Mouse (Mus musculus): ENCODE results near the gene Crybb3. TPM values are rescaled to one million over a fixed set of nuclear protein-coding genes. Genes with fewer than 3 reads are reported as not detected.

The Crybb3 gene
- polyA plus RNA-seq, 1 experiment from 2014 or later, result 0.65 TPM

- Histone ChIP-seq H3K4me3 (no peak overlapping the region), H3K4me2 (no peak overlapping the region), H3K9me3 (replicated peaks) (no peaks in the 10 kb centered on the region), H3K27me3 (no peaks in the 10 kb centered on the region), H3K9ac (no peak overlapping the region), H3K27ac (no peak overlapping the region), H3K36me3 (ENCODE audit: poor library complexity, severe bottlenecking) (peaks cover 2% of the 10 kb centered on the region; the same call in 1 of the 2 replicates), H3K4me1 (0 out of 2 replicates have a peak, but pooled peaks cover 13% of the 10 kb centered on the region)
- 91% methylated on average over 2 of the region's 2 CpGs for WGBS
- no peak for ATAC-seq
These were observed 2.9 kb upstream of the Crybb3 start for GRCm38 (mm10) chr5:113084309-113084708.

- Histone ChIP-seq H3K4me3 (no peak overlapping the region), H3K9me3 (replicated peaks) (no peaks in the 10 kb centered on the region), H3K27me3 (no peaks in the 10 kb centered on the region), H3K4me2 (no peak overlapping the region), H3K36me3 (ENCODE audit: poor library complexity, severe bottlenecking) (no peaks in the 10 kb centered on the region), H3K27ac (no peak overlapping the region), H3K9ac (no peak overlapping the region), H3K4me1 (0 out of 2 replicates have a peak, but pooled peaks cover 13% of the 10 kb centered on the region)
- no peak for ATAC-seq
- 79% methylated on average over 19 of the region's 19 CpGs for WGBS
These were observed 1.2 kb upstream of the Crybb3 start for GRCm38 (mm10) chr5:113082356-113083168.

DNA sequence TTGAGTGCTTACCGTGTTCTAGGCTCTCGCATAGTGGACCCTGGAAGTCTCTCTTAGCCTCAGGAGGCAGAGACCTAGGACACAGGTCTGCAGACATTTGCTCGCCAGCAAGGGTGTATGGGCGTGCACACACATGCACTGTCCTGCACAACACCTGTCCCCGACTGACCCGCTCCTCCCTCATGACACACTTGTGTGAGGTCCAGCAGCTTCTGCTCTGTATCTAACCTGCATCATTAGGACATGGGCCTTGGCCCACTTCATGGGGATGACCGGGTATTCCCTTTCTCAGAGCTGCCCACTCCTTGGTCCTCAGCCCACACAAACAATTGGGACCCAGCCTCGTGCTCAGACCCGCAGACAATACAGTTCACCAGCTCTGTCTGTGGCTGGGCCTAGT lies 364 bp downstream of the Crybb3 start:
- H3K4me2 ChIP-seq, result no peak overlapping the region
- H3K27me3 ChIP-seq, result no peaks in the 10 kb centered on the region
- H3K36me3 ChIP-seq (ENCODE audit: poor library complexity, severe bottlenecking), result no peaks in the 10 kb centered on the region
- 0 out of 2 replicates have a peak, but pooled peaks cover 4% of the 10 kb centered on the region for H3K4me1 ChIP-seq
- H3K27ac ChIP-seq, result no peak overlapping the region
- no peak overlapping the region for H3K9ac ChIP-seq
- H3K9me3 ChIP-seq (replicated peaks), result no peaks in the 10 kb centered on the region
- ATAC-seq, result no peak
- no peak overlapping the region for H3K4me3 ChIP-seq
- WGBS, result 90% methylated on average over 9 of the region's 9 CpGs

- ATAC-seq, result no peak
- 14% methylated on average over 21 of the region's 21 CpGs for WGBS
- no peaks in the 10 kb centered on the region for H3K27me3 ChIP-seq
- no peak overlapping the region for H3K4me3 ChIP-seq
- no peaks in the 10 kb centered on the region for H3K4me1 ChIP-seq
- H3K4me2 ChIP-seq, result peak overlapping the region; percentile 45
- no peaks in the 10 kb centered on the region for H3K36me3 ChIP-seq (ENCODE audit: poor library complexity, severe bottlenecking)
- no peaks in the 10 kb centered on the region for H3K9me3 ChIP-seq (replicated peaks)
- H3K27ac ChIP-seq, result no peak overlapping the region
- H3K9ac ChIP-seq, result no peak overlapping the region
These were observed 1.6 kb downstream of the Crybb3 start for GRCm38 (mm10) chr5:113079783-113080182.

- Histone ChIP-seq H3K9me3 (replicated peaks) (no peaks in the 10 kb centered on the region), H3K36me3 (ENCODE audit: poor library complexity, severe bottlenecking) (no peaks in the 10 kb centered on the region)
- no peak for ATAC-seq
These were observed 2.7 kb downstream of the Crybb3 start for GRCm38 (mm10) chr5:113078686-113079085.

GRCm38 (mm10) chr5:113070017-113070416 lies 11.4 kb downstream of the Crybb3 start, which contains the start of gene Crybb2:
Gene Crybb2, minus strand, starts transcription at chr5:113070117.
- H3K4me2 ChIP-seq, result no peak within 1 kb of the TSS
- no peak for ATAC-seq

More at GRCm38 (mm10) chr5:113078686-113079085, 2.7 kb downstream of the Crybb3 start:
- whole genome bisulfite sequencing, result 70% methylated on average over 5 of the region's 5 CpGs
- no peaks in the 10 kb centered on the region for H3K27me3 ChIP-seq
- H3K4me3 ChIP-seq, result no peak overlapping the region
- H3K9ac ChIP-seq, result no peak overlapping the region
- no peak overlapping the region for H3K27ac ChIP-seq
- H3K4me2 ChIP-seq, result no peak overlapping the region
- no peaks in the 10 kb centered on the region for H3K4me1 ChIP-seq

DNA sequence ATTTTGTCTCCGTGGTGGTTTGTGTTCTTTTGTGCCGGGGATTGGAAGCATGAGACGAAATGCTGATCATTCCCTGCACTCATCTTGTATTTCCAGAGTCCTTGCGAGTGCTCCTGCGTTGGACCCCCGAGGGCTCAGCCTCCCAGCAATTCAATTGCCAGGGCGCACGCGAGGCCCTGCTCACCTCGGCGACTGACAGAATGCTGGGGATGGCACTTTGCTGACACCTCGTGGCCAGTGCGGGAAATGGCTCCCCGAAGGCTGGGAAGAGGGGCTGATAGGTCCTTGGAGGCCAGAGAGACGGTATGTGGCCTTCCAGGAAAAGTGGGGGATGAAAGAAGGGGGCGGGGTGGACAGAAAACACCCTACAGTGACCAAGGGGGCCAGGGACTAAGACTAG lies 27.1 kb downstream of the Crybb3 start:
- no peak overlapping the region for H3K4me3 ChIP-seq
- H3K4me2 ChIP-seq, result no peak overlapping the region
- no peaks in the 10 kb centered on the region for H3K36me3 ChIP-seq (ENCODE audit: poor library complexity, severe bottlenecking)
- ATAC-seq, result peak; percentile 63
- WGBS, result 5% methylated on average over 16 of the region's 16 CpGs
- no peak overlapping the region for H3K9ac ChIP-seq
- peaks cover 8% of the 10 kb centered on the region; the same call in 1 of the 2 replicates for H3K4me1 ChIP-seq
- H3K9me3 ChIP-seq (replicated peaks), result no peaks in the 10 kb centered on the region
- H3K27ac ChIP-seq, result no peak overlapping the region
- H3K27me3 ChIP-seq, result 0 out of 2 replicates have a peak, but pooled peaks cover 3% of the 10 kb centered on the region

More at GRCm38 (mm10) chr5:113070017-113070416, 11.4 kb downstream of the Crybb3 start, which contains the start of gene Crybb2:
- H3K27ac ChIP-seq, result no peak within 1 kb of the TSS
- H3K4me3 ChIP-seq, result no peak within 1 kb of the TSS
- no peak within 1 kb of the TSS for H3K9ac ChIP-seq
- no peaks in the 10 kb centered on the region for H3K9me3 ChIP-seq (replicated peaks)
- no peaks in the 10 kb centered on the region for H3K36me3 ChIP-seq (ENCODE audit: poor library complexity, severe bottlenecking)
- no peaks in the 10 kb centered on the region for H3K4me1 ChIP-seq
- H3K27me3 ChIP-seq, result no peaks in the 10 kb centered on the region

DNA sequence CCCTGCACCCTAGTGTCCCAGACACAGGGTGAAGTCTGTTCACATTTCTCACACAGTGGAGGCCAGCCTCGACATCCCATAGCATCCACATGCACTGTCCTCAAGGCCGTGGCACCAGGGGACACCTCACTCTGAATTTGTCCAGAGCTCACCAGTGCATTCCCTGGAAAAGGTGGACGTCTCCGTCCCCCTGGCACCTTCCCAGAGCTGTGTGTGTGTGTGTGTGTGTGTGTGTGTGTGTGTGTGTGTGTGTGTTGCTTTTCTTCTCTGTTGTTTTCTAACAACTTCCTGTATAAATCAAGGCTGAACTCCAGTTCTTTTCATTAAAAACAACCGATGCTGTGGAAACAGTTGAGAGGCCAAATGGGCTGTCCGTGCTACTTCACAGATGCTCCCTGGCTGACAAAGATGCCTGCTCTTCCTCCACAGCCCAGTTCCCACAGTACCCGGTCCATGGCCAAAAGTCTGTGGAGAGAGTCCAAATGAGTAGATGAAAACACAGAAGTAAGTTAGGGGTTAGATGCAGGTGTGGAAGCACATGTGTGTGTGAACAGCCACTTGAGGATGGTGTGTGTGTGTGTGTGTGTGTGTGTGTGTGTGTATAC lies 30.7 kb downstream of the Crybb3 start:
- H3K27me3 ChIP-seq, result no peaks in the 10 kb centered on the region
- H3K4me2 ChIP-seq, result no peak overlapping the region
- H3K4me1 ChIP-seq, result peaks cover 11% of the 10 kb centered on the region; the same call in 1 of the 2 replicates
- WGBS, result 65% methylated on average over 7 of the region's 7 CpGs
- no peaks in the 10 kb centered on the region for H3K9me3 ChIP-seq (replicated peaks)
- no peak for ATAC-seq
- no peaks in the 10 kb centered on the region for H3K36me3 ChIP-seq (ENCODE audit: poor library complexity, severe bottlenecking)
- H3K9ac ChIP-seq, result no peak overlapping the region
- no peak overlapping the region for H3K4me3 ChIP-seq
- no peak overlapping the region for H3K27ac ChIP-seq

DNA sequence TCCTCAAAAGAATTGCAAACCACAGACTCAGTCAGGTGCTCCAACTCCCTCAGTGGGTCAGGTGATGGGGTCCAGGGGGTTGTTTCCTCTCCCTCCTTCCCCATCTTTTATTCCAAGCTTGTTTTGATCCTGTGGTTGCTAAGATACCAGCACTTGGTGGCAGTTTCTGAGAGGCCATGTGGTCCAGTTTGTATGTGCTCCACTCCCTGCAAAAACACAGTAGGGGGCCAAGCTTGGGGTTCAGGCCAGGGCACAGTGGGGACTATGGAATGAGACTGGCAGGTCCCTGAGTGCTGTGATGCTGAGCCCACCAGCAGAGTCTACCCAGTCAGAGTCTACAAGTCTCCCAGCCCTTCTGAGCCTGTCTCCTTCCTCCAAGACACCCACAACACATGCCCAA lies 31.5 kb downstream of the Crybb3 start:
- Histone ChIP-seq H3K36me3 (ENCODE audit: poor library complexity, severe bottlenecking) (no peaks in the 10 kb centered on the region), H3K4me2 (no peak overlapping the region), H3K9ac (no peak overlapping the region), H3K9me3 (replicated peaks) (no peaks in the 10 kb centered on the region), H3K27me3 (no peaks in the 10 kb centered on the region), H3K4me3 (no peak overlapping the region), H3K4me1 (peaks cover 16% of the 10 kb centered on the region; the same call in 1 of the 2 replicates), H3K27ac (no peak overlapping the region)
- ATAC-seq, result no peak

DNA sequence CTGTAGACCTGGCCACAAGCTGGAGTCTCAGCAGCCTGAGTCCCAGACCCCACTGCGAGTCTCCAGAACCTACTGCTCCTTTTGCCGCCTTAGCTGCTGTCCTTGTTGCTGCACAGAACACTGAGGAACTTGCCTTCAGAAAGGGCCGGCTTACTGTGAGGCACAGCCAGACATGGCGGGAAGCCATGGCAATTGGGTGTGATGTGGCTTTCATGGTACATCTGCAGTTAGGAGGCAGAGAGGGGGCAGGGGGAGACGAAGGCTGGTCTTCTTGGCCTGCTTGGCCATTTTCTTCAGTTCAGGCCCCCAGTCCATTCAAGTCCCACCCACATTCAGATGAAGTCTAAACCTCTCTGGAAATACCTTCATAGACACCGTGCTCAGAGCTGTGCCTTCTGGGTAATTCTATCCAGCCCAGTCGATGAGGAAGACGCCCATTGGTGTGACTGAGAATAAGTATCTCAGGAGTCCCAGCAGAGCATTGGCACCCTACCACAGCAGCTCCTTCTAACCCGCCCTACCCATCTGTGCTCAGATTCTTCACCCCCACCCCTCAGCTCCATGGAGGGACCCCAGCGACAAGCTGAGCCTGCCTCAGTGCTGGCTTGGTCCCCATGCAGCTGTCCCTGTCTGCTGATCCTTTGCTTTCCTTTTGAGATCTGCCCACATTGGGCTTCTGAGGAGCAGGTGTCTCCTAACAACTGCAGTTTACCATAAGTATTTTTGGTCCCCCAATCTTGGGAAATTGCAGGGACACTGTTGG lies 35.7 kb downstream of the Crybb3 start:
- Histone ChIP-seq H3K9me3 (replicated peaks) (no peaks in the 10 kb centered on the region), H3K27me3 (no peaks in the 10 kb centered on the region), H3K4me3 (no peak overlapping the region), H3K36me3 (ENCODE audit: poor library complexity, severe bottlenecking) (no peaks in the 10 kb centered on the region), H3K4me1 (peaks cover 45% of the 10 kb centered on the region), H3K4me2 (no peak overlapping the region), H3K27ac (peak overlapping the region; percentile 33; the same call in 1 of the 2 replicates), H3K9ac (no peak overlapping the region)
- no peak; the same call in 1 of the 2 replicates for ATAC-seq
- 79% methylated on average over 10 of the region's 10 CpGs for WGBS

GRCm38 (mm10) chr5:113043531-113043930 lies 37.9 kb downstream of the Crybb3 start:
- Histone ChIP-seq H3K9ac (no peak overlapping the region), H3K4me2 (no peak overlapping the region), H3K4me1 (peaks cover 41% of the 10 kb centered on the region), H3K27ac (0 out of 2 replicates have a peak overlapping the region, but pooled peaks have one; percentile 3), H3K9me3 (replicated peaks) (no peaks in the 10 kb centered on the region; the same call in 1 of the 2 replicates), H3K27me3 (no peaks in the 10 kb centered on the region), H3K4me3 (no peak overlapping the region), H3K36me3 (ENCODE audit: poor library complexity, severe bottlenecking) (no peaks in the 10 kb centered on the region)
- 64% methylated on average over 8 of the region's 8 CpGs for WGBS
- ATAC-seq, result no peak
